Mouse (Mus musculus): Measurements from ENCODE around the gene 2210016L21Rik.

2210016L21Rik gene

DNA sequence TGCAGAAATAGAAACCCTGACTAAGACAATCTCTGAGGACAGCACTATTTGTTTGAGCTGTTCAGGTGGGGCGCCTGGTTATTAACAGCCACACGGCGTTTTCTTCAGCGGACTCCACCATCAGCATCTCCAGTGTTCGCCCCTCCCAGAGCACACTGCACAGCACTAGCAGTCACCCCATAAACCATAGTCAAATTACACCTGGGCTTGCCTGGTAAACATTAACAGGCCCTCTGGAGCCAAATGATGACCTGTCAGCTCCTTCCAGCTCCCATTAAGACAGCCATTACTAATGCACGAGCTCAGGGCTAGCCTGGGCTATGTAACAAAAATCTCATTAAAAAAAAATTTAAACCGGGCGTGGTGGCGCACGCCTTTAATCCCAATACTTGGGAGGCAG lies 3.1 kb downstream of the 2210016L21Rik start:
- no peak for DNase-seq (ENCODE audit: low spot score)

DNA sequence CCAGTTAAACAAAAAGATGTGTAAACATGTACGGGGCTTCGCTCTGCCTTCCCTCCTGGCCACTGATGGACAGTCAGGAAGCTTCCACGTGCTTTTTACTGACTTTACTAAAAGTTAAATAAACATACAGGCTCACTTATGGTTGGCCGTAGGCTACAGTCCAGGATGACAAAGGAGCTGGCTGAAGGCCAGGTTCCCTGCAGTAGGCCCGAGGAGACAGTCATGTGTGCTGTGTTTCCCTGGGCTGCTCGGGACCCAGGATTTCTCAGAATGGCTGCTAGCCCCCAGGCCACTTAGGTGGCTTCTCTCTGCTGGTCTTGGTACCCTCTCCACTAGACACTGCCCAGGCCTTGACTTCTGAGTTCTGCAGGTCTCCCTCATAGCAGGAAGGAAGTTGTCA lies 6.9 kb downstream of the 2210016L21Rik start:
- DNase-seq (ENCODE audit: low spot score): peak; percentile 46

DNA sequence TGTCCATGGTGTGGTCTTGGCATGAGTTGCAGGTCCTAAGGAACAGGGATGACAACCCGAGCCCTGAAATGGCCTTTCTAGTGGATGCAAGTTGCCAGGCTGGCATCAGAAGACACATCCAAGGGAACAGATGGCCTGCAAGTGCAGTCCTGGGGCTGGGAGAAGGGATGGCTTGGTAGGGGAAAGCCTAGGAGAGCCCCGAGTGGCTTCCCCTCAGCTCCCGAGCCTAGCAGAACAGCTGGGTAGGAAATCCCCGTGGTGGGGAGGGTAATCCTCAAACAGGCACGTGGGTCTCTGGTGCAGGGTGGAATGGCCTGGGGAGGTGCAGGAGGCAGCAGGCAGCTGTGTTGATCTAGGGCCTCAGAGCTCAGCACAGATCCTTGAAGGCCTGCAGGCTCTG lies 7.4 kb downstream of the 2210016L21Rik start:
- no peak for DNase-seq (ENCODE audit: low spot score)

DNA sequence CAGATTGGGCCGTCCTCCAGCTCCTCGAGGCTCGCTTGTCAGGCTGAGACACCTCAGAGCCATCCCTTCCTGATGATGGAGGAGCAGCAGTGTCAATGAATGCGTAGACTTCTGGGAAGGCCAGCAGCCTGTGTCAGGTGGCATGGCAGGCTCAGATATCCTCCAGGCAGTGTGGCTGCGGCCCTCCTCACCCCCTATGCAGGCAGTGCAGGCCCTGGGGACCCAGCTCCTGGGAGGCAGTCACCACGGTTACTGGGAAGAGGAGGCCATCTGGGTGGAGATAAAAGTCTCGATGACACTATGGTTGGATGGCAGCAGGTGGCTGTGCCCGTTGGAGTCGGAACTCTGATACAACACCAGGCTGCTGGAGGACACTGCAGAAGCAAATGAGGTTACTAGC lies 7.9 kb downstream of the 2210016L21Rik start:
- no peak for DNase-seq (ENCODE audit: low spot score)

DNA sequence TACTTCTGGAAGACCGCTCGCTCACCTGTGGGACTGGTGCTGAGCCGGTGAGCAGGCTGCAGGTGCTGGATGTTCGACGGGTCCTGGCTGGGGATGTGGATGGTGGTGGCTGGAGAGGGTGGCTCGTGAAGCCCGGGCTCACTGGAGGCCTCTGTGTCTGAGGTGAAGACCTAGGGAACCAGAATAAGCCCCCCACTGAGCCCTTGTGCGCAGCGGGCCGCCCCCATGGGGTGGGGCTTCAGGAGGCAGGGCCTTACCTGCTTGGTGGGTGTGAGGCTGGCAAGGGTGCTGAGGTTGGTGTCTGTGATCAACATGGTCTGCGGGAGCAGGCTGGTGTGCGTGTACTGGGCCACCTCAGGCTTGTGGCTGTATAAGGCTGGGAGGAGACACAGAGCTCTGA lies 8.7 kb downstream of the 2210016L21Rik start:
- DNase-seq (ENCODE audit: low spot score): no peak

DNA sequence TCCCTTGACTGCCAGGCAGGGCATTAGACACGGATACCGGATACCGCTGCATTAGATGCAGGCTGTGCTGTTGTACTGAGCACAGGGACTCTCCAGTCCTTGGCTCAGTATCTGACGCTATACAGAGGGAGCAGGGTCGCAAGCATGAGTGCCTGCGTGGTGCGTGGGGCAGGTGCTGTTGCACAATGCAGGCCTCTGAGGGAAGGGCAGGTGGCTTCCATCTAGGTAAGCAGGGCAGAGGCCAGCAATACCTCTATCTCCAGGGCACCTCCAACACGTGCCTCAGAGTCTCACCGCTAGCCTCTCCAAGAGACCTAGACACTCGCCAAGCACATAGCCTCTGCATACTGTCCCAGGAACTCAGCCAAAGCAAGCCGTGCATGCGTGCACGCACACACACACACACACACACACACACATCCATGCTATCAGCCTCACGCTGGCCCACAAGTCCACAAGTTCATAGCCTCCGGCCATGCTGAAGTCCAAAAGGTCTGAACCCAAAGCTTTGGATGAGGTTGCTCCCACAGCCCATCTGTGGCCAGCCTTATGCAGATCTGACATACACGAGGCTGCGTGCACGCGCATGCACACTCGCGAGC lies 9.4 kb downstream of the 2210016L21Rik start:
- no peak for DNase-seq (ENCODE audit: low spot score)

DNA sequence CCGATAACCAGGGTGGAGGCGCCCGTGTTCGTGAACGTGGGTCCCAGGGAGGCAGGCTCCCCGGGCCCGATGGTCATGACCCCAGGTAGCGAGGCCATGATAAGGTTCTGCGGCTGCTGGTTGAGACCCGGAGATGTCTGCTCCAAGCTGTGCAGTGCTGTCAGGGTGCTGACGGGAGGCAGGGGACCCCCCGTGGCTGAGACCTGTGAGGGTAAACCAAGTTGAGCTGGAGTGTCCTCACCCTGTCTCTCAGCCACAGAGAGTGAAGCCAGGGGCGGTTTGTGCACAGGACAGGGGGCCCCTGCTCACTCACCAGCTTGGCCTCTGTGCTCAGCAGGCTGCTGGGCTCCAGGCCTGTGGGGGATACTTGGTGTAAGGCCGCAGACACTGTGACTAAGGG lies 11.4 kb downstream of the 2210016L21Rik start:
- DNase-seq (ENCODE audit: low spot score): no peak

DNA sequence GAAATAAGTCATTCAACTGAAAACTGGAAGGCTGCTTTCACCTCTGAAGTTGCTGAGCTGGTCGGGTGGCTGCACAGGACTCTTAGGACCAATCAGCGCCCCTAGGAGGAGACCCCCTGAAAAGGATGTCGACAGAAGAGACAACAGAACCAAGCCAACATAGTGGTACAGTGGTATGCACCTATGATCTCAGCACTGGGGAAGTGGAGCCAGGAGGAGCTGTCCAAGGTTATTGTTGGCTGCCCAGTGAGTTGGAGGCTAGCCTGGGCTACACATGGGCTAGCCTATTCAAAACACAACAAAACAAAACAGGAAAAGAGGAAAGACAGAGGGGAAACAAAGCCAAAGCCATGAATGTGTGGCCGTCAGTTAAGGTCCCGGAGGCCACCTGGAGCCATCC lies 16.1 kb downstream of the 2210016L21Rik start:
- no peak for DNase-seq (ENCODE audit: low spot score)

DNA sequence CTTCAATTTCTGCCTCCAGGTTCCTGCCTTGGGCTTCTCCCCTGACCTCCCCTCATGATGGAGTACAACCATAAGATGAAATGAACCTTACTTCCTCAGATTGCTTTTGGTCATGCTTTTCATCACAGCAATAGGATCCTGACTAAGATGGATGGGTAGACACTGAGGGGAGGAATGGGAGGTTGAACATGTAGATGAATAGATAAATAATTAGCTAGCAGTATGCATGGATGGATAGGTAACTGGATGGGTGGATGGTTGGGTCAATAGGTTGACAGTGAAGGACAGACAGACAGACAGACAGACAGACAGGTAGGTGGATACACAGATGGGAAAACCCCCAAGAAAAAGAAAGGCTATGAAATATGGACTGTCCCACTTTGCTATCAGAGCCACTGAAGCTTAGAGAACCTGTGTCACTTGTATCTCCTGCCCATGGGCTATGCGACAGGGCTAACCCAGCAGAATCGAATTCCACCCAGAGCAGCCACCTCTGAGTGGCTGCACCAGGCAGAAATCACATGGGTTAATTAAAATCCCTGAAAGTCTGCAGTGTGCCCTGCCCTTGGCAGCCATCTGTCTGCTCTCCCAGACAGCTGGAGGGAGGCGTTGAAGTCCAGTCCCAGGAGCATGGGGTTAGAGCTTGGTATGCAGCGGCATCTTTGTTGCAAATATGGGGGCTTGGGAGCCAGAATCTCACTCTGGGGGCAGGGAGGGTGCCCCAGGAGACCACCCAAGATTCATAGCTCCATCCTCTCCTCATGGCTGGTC lies 19.8 kb downstream of the 2210016L21Rik start:
- no peak for DNase-seq (ENCODE audit: low spot score)

DNA sequence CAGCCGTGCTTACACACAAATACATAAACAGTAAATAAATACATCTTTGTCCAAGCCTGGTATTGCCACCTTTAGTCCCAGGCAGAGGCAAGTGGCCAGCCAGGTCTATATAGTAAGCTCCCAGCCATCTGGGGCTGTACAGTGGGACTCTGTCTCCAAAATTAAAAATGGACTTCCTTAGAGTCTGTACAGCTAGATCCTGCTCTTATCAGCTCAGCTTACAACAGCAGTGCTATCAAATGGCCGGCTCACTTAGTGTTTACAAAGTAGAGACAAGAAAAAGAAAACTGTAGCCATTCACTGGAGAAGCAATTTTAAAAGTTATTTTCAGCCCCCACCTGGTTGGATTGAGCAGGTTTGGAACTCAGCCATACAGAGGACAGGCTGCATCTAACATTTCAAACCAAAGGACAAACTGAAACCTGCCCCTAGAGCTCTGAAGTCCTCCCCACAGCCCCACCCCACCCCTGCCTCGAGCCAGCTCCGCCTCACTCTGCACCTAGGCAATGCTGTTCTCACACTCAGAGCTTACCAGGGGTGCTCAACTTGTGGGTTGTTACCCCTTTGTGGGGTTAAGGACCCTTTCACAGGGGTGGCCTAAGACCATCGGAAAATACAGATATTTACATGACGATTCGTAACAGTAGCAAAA lies 22.5 kb downstream of the 2210016L21Rik start:
- no peak for DNase-seq (ENCODE audit: low spot score)

DNA sequence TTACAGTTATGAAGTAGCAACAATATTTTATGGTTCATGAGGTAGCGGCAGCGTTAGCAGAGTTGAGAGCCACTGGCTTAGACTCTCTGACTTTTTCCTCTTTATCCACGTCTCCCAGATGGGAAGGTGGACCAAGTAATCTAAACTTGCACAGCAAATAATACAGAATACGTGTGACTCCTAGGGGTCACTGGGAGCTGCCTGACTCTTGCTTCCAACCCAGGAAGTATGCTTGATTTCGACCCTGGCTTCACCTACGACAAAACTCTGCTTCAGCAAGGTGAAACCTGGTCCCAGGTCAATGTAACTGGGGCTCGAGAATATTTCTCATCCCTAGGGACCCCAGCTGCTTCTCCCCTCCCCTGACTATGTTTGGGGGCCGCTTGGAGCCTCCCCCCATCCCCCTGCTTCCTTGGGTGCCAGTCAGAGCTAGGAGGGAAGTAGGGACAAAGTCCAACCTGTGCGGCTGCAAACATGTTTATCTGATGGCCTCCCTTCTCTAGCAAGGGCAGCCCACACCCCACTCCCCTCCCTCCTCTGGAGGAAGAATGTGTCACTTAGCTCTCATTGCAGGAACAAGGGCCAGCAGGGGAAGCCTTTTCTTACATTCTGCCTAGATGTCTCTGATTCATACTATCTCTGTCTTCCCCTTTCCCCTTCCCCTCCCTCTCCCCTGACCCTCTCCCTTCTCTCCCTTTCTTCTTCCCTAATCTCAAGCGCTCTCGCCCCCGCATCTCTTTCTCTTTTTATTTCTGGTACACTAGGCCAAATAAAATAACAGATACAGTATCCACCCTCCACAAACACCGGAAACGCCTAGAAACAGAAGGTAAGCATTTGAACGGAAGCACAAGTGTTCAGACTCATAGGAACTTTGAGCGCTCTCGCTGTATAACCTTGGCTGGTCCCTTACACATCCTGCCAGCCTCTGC lies 23.3 kb downstream of the 2210016L21Rik start:
- no peak for DNase-seq (ENCODE audit: low spot score)

DNA sequence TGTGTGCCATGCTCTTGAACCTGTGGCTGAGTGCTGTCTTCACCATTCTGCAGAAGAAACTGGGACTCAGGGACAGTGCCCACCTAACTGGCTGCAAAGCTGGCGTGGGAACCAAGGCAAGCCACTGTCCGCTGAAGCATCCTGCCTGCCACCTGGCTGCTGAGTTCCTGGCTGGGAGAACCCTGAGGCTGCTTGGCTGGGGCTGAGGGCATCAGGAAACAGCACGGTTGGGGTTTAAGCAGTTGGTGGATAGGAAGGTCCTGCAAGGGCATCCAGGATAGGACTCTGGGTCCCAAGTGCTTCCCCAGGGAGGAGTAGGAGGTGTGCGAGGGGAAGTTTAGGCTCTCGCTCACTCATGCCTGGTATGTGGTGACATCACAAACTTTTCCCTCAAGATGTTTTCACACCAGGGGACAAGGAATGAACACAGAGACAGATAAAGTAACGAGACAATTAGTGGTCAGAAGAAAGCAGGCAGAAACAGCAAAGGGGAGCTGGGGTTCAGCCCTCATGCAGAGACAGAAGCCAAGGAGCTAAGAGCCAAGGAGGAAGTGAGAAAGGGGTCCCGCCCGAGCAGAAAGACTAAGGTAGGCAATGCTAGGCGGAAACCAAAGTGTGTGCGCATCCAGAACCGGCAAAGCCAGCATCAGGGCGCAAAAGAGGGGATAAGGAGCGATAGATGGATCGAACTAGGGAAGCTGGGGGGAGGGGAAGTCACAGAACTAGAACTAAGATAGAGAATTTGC lies 25.7 kb downstream of the 2210016L21Rik start:
- no peak for DNase-seq (ENCODE audit: low spot score)

DNA sequence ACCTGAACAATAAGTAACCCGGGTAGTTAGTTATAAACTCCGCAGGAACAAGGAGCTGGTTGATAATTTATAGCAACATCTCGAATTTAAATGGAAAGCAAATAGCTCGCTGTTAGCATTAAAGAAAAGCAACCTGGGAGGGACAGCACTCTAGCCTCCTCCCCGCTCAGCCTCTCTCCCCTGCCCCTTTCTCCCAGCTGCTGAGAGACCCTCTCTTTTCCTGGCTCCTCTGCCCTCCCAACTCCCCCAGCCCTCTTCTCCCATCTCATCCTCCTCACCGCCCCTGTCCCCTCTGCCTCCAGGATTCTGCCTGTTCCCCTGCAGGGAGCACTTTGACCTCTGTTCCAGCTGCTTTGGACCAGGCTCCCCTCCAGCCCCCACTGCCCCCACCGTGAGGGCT lies 26.7 kb downstream of the 2210016L21Rik start:
- no peak for DNase-seq (ENCODE audit: low spot score)

DNA sequence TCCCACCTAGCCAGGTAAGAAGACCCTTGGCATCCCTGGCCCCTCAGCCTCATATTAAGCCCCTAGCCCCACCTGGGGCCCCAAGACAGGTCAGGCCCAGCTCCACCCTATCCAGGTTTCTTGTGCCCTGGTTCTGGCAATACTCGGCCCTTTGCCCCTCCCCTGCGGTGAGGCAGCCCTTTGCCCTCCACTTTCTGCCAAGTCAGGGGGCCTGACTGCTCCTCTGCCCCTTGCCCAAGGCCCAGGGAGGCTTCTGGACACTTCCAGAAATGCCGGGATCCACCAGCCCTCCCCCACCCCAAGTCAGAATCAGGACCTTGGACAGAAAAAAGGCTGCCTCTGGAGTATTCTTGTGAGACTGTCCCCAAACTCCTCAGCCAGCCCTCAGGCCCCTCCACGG lies 27.1 kb downstream of the 2210016L21Rik start:
- DNase-seq (ENCODE audit: low spot score): no peak

DNA sequence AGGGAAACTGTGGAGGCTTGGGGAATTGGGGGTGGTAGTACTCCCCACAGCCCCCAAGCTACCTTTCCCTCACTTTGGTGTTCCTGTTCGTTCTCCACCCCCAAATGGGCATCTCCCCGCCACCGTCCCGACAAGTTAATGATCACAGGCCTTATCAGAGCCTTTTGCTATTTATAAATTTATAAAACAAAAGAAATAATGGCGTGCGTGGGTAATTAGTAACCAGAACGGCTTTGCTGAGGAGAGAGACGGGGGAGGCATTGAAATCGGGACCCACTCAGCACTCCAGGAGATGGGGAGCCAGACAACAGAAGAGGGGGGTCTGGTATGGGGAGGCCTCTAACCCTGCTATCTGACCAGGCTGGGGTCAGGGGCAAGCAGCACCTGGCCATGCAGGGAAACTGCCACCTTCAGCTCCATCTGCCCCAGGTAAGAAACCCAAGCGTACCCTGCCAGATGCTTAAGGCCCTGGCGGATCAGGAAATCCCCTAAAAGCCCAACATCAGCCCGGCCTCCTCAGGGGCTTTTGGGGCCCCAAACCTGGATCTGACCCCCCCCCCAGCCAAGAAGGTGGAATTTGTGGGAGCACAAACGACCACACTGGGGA lies 27.8 kb downstream of the 2210016L21Rik start:
- DNase-seq (ENCODE audit: low spot score): no peak

DNA sequence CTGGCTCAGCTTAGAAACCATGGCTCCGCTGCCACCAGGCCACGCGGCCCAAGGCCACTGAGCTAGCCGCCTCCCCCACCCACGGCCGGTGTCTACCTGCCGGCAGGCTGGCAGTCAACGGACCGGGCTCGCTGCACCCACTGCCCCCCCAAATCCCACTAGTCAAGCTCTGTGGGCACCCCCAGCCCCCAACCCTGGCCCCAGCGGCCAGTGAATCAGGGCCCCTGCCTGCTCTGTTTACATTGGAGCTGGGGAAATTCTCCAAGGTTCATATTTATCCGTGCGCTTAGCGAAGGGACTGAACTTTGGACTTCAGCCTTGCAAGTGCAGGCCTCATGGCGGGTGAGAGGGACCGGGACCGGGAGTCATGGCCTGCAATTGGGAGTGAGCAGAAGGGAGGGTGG lies 28.9 kb downstream of the 2210016L21Rik start, which contains the start of gene Hnf1a:
TSS of gene Hnf1a (minus strand) at position 271 of the 404 bp plus-strand sequence.
- no peak for DNase-seq (ENCODE audit: low spot score)

DNA sequence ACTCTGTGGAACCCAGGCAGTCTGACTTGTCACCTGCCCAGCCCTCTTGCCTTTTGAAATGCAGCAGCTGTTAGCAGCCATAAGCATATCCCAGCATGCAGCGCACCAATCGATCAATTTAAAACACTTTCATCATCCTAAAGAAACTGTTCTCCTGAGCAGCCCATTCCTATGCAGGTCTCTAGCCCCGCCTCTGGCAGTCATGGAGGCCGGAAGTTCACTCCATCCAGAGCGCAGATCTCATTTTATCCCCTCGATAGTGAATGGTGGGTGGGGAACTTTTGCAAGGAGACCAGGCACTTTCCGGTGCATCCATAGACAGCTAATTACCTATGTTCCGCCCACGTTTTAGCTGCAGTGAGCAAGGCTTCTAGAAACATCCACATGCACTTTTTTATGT lies 30.2 kb downstream of the 2210016L21Rik start:
- DNase-seq (ENCODE audit: low spot score): no peak

DNA sequence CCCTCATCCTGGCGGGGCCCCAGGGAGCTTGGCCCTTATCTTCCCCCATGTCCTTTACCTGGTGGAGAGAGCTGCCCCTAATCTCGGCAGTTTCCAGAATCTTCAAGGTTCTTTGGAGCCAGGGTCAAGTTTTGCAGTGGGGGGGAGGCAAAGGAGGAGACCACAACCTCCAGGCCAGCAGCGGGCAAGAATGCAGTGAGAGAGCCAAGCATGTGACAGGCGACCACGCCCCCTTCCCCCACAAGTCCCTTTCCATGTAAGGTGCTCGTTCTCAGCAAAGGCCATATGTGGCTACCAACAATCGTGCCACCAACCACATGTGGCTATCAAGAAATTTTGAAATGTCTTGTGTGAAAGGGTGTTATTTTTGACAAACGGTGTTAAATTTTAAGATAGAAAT lies 31.2 kb downstream of the 2210016L21Rik start:
- no peak for DNase-seq (ENCODE audit: low spot score)

DNA sequence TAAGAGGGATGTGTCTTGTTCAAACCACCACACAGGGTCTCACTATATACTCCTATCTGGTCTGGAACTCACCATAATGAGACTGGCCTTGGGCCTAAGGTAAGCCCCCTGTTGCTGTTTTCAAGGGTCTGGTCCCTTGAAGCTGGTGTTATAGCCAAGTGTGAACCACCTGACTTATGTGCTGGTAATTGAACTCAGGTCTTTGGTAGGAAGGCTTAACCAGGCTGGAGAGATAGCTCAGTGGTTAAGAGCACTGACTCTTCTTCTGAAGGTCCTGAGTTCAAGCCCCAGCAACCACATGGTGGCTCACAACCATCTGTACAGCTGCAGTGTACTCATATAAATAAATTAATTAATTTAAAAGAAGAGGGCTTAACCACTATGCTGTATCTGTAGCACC lies 35.0 kb downstream of the 2210016L21Rik start:
- DNase-seq (ENCODE audit: low spot score): no peak

DNA sequence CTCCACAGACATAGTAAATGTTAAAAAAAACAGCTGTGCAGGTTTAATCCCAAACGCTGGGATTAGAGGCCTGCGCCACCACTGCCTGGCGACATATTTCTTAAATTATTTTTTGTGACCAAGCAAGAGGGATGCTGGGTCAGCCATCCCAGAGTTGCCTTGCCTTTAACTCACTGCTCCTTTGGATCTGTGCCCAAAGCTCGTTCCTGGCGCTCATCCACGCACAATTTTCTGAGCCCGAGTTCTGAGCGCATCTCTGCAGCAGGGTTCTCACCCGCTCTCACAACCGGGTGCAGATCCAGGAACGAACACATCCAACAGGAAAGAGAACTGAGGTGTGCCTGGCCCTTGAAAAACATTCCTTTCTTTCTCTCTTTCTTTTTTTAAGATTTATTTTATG lies 36.5 kb downstream of the 2210016L21Rik start:
- no peak for DNase-seq (ENCODE audit: low spot score)

DNA sequence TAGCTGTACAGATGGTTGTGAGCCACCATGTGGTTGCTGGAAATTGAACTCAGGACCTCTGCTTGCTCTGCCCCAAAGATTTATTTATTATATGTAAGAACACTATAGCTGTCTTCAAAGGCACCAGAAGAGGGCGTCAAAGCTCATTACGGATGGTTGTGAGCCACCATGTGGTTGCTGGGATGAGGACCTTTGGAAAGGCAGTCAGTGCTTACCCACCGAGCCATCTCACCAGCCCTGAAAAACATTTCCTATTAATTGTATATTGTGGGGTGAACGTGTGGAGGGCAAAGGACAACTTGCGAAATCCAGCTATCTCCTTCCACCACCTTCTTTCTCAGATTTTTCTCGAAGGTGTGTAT lies 36.9 kb downstream of the 2210016L21Rik start:
- DNase-seq (ENCODE audit: low spot score): peak; percentile 22

Data from layer of hippocampus, adult 11-12 months (tissue).